ENCODE assay signal across 8 mouse cellular contexts in the genomic region with DNA sequence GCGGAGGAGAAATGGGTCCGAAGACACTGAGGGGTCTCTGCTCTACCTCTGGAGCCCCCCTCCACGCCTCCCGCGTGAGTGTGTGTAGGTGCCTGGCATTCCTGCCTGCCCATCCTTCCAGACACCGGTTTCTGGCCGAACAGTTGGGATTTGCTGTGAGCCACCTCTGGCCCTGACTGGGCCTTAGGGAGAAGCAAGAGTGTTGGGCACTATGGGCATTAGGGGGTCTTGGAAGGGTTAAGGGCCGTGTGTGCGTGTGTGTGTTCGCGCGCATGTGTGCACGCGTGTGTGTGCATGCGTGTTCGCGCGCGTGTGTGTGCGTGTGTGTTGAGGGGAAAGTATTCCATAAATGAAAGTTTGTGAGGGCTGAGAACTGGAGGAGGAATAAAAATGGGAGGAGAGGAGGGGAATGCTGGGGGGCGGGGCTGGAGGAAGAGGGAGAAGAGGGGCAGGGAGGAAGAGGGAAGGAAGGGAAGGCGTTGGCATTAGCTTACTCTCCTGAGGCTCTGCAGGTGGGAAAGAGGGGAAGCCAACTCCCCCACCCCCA. TPM values are rescaled to one million over a fixed set of nuclear protein-coding genes. Genes with fewer than 3 reads are reported as not detected.
DNase-seq lines count a peak whose midpoint lies in the region; ATAC-seq and TF ChIP-seq lines count a peak whose summit lies in the region.

No protein-coding gene starts in this region.

- DNase-seq in lung, postnatal 36 days = no peak
- no peak for DNase-seq in frontal cortex, postnatal 25 days (ENCODE audit: low spot score in 2 of 2)
- no peak for DNase-seq in urinary bladder, postnatal 25 days (ENCODE audit: low spot score)
- DNase-seq in kidney, adult 2 months = no peak

- 12% methylated on average over 21 of the region's 22 CpGs for WGBS in lung, embryonic 16.5 days
- WGBS in forebrain, embryonic 13.5 days = 13% methylated on average over 22 of the region's 22 CpGs
- WGBS in hindbrain, embryonic 16.5 days = 15% methylated on average over 21 of the region's 22 CpGs
- 15% methylated on average over 22 of the region's 22 CpGs for WGBS in neural tube, embryonic 12.5 days
- WGBS in kidney, adult 2 months = 50% methylated on average over 22 of the region's 22 CpGs

- no peak for TF ChIP-seq POLR2A in kidney, adult 2 months (IDR thresholded peaks at IDR 0.05; ENCODE audit: low read depth, low read length)

- no peaks in the 10 kb centered on the region for H3K36me3 ChIP-seq in lung, embryonic 16.5 days (ENCODE audit: control insufficient read depth, insufficient read depth, low read length)
- no peaks in the 10 kb centered on the region for H3K36me3 ChIP-seq in forebrain, embryonic 13.5 days (ENCODE audit: poor library complexity, severe bottlenecking)
- H3K36me3 ChIP-seq in hindbrain, embryonic 16.5 days (ENCODE audit: control insufficient read depth, insufficient read depth, low read length) = no peaks in the 10 kb centered on the region
- H3K36me3 ChIP-seq in neural tube, embryonic 12.5 days = no peaks in the 10 kb centered on the region
- H3K36me3 ChIP-seq in kidney, adult 2 months (ENCODE audit: control insufficient read depth, insufficient read depth, low read length) = no peaks in the 10 kb centered on the region

- no peak for TF ChIP-seq CTCF in kidney, adult 2 months (conservative IDR thresholded peaks at IDR 0.05; ENCODE audit: insufficient read depth, insufficient read length, low read depth, low read length)

- peak overlapping the region; percentile 60 for H3K4me2 ChIP-seq in lung, embryonic 16.5 days (ENCODE audit: low read depth, low read length)
- H3K4me2 ChIP-seq in forebrain, embryonic 13.5 days = peak overlapping the region; percentile 86
- H3K4me2 ChIP-seq in hindbrain, embryonic 16.5 days (ENCODE audit: low read length) = peak overlapping the region; percentile 94
- peak overlapping the region; percentile 64 for H3K4me2 ChIP-seq in neural tube, embryonic 12.5 days (replicated peaks)

- peaks cover 42% of the 10 kb centered on the region for H3K4me1 ChIP-seq in lung, embryonic 16.5 days (replicated peaks; ENCODE audit: control insufficient read depth, insufficient read depth, low read length)
- H3K4me1 ChIP-seq in forebrain, embryonic 13.5 days = peaks cover 78% of the 10 kb centered on the region
- H3K4me1 ChIP-seq in hindbrain, embryonic 16.5 days (ENCODE audit: control insufficient read depth, insufficient read depth, low read depth, low read length) = peaks cover 43% of the 10 kb centered on the region
- H3K4me1 ChIP-seq in neural tube, embryonic 12.5 days = peaks cover 52% of the 10 kb centered on the region
- H3K4me1 ChIP-seq in kidney, adult 2 months (ENCODE audit: control insufficient read depth, insufficient read depth, low read length) = no peaks in the 10 kb centered on the region

- peak overlapping the region; percentile 56; the same call in 1 of the 2 replicates for H3K27ac ChIP-seq in lung, embryonic 16.5 days (ENCODE audit: low read length)
- peak overlapping the region; percentile 80 for H3K27ac ChIP-seq in forebrain, embryonic 13.5 days
- H3K27ac ChIP-seq in hindbrain, embryonic 16.5 days (ENCODE audit: low read depth, low read length) = peak overlapping the region; percentile 93
- no peak overlapping the region for H3K27ac ChIP-seq in neural tube, embryonic 12.5 days
- H3K27ac ChIP-seq in kidney, adult 2 months (ENCODE audit: insufficient read depth, low read depth, low read length) = no peak overlapping the region

- H3K9me3 ChIP-seq in lung, embryonic 16.5 days (ENCODE audit: control insufficient read depth, low read length) = no peaks in the 10 kb centered on the region
- no peaks in the 10 kb centered on the region for H3K9me3 ChIP-seq in forebrain, embryonic 13.5 days (replicated peaks)
- H3K9me3 ChIP-seq in hindbrain, embryonic 16.5 days (ENCODE audit: control insufficient read depth, low read length) = no peaks in the 10 kb centered on the region
- H3K9me3 ChIP-seq in neural tube, embryonic 12.5 days = no peaks in the 10 kb centered on the region

- H3K4me3 ChIP-seq in lung, embryonic 16.5 days (ENCODE audit: low read length) = peak overlapping the region; percentile 41
- peak overlapping the region; percentile 64 for H3K4me3 ChIP-seq in forebrain, embryonic 13.5 days
- H3K4me3 ChIP-seq in hindbrain, embryonic 16.5 days (ENCODE audit: low read length) = peak overlapping the region; percentile 73
- peak overlapping the region; percentile 69 for H3K4me3 ChIP-seq in neural tube, embryonic 12.5 days
- no peak overlapping the region for H3K4me3 ChIP-seq in kidney, adult 2 months (ENCODE audit: insufficient read depth, low read depth, low read length)

- H3K9ac ChIP-seq in lung, embryonic 16.5 days (ENCODE audit: low read length) = peak overlapping the region; percentile 52
- peak overlapping the region; percentile 84 for H3K9ac ChIP-seq in forebrain, embryonic 13.5 days
- peak overlapping the region; percentile 93 for H3K9ac ChIP-seq in hindbrain, embryonic 16.5 days (ENCODE audit: low read depth, low read length)
- H3K9ac ChIP-seq in neural tube, embryonic 12.5 days = peak overlapping the region; percentile 68

- ATAC-seq in lung, embryonic 16.5 days (ENCODE audit: low read depth) = no peak
- ATAC-seq in forebrain, embryonic 13.5 days = no peak
- no peak for ATAC-seq in hindbrain, embryonic 16.5 days
- no peak for ATAC-seq in neural tube, embryonic 12.5 days (ENCODE audit: low FRiP score, low read depth)

- H3K27me3 ChIP-seq in lung, embryonic 16.5 days (ENCODE audit: control insufficient read depth, insufficient read depth, low read depth, low read length) = peaks cover 25% of the 10 kb centered on the region
- H3K27me3 ChIP-seq in forebrain, embryonic 13.5 days = peaks cover 44% of the 10 kb centered on the region
- H3K27me3 ChIP-seq in hindbrain, embryonic 16.5 days (replicated peaks; ENCODE audit: control insufficient read depth, insufficient read depth, low read length) = no peaks in the 10 kb centered on the region
- H3K27me3 ChIP-seq in neural tube, embryonic 12.5 days (replicated peaks) = peaks cover 49% of the 10 kb centered on the region
- no peaks in the 10 kb centered on the region for H3K27me3 ChIP-seq in kidney, adult 2 months (replicated peaks; ENCODE audit: control insufficient read depth, insufficient read depth, low read length)

RNA-seq across cellular contexts. Expression of a gene that starts 2.9 kb away (rescaled TPM):
- 5.1 and 5.5 TPM in 2 replicates for polyA plus RNA-seq in lung, embryonic 16.5 days (2015; fragmentation: Nextera tagmentation; extraction: Ambion mirVana)
- polyA plus RNA-seq in forebrain, embryonic 13.5 days (2015; fragmentation: Nextera tagmentation; extraction: Ambion mirVana) = 59.5 and 78.0 TPM in 2 replicates
- 143 and 146 TPM in 2 replicates for polyA plus RNA-seq in hindbrain, embryonic 16.5 days (2015; fragmentation: Nextera tagmentation; extraction: Ambion mirVana)
- polyA plus RNA-seq in neural tube, embryonic 12.5 days (2016; fragmentation: Nextera tagmentation; extraction: Ambion mirVana) = 40.2 and 47.5 TPM in 2 replicates
- 3.6 and 4.0 TPM in 2 replicates for polyA plus RNA-seq in kidney, adult 2 months (2012; rRNA removed)

RNA-seq across cellular contexts. Expression of a gene that starts 12.1 kb away (rescaled TPM):
- polyA plus RNA-seq in lung, embryonic 16.5 days (2015; fragmentation: Nextera tagmentation; extraction: Ambion mirVana) = 0.20 and 0.49 TPM in 2 replicates
- polyA plus RNA-seq in forebrain, embryonic 13.5 days (2015; fragmentation: Nextera tagmentation; extraction: Ambion mirVana) = 37.0 and 40.8 TPM in 2 replicates
- 57.4 and 58.3 TPM in 2 replicates for polyA plus RNA-seq in hindbrain, embryonic 16.5 days (2015; fragmentation: Nextera tagmentation; extraction: Ambion mirVana)
- 25.6 and 26.2 TPM in 2 replicates for polyA plus RNA-seq in neural tube, embryonic 12.5 days (2016; fragmentation: Nextera tagmentation; extraction: Ambion mirVana)
- polyA plus RNA-seq in kidney, adult 2 months (2012; rRNA removed) = 0.01 and 0.06 TPM in 2 replicates

RNA-seq across cellular contexts. Expression of a gene that starts 23.5 kb away (rescaled TPM):
- 116 and 118 TPM in 2 replicates for polyA plus RNA-seq in lung, embryonic 16.5 days (2015; fragmentation: Nextera tagmentation; extraction: Ambion mirVana)
- polyA plus RNA-seq in forebrain, embryonic 13.5 days (2015; fragmentation: Nextera tagmentation; extraction: Ambion mirVana) = 271 and 296 TPM in 2 replicates
- 419 and 442 TPM in 2 replicates for polyA plus RNA-seq in hindbrain, embryonic 16.5 days (2015; fragmentation: Nextera tagmentation; extraction: Ambion mirVana)
- 213 and 232 TPM in 2 replicates for polyA plus RNA-seq in neural tube, embryonic 12.5 days (2016; fragmentation: Nextera tagmentation; extraction: Ambion mirVana)
- 305 and 325 TPM in 2 replicates for polyA plus RNA-seq in kidney, adult 2 months (2012; rRNA removed)

RNA-seq across cellular contexts. Expression of a gene that starts 35.5 kb away (rescaled TPM):
- 0.15 and 0.29 TPM in 2 replicates for polyA plus RNA-seq in lung, embryonic 16.5 days (2015; fragmentation: Nextera tagmentation; extraction: Ambion mirVana)
- 2.5 and 3.0 TPM in 2 replicates for polyA plus RNA-seq in forebrain, embryonic 13.5 days (2015; fragmentation: Nextera tagmentation; extraction: Ambion mirVana)
- 5.7 and 7.4 TPM in 2 replicates for polyA plus RNA-seq in hindbrain, embryonic 16.5 days (2015; fragmentation: Nextera tagmentation; extraction: Ambion mirVana)
- polyA plus RNA-seq in neural tube, embryonic 12.5 days (2016; fragmentation: Nextera tagmentation; extraction: Ambion mirVana) = 1.5 and 2.0 TPM in 2 replicates
- polyA plus RNA-seq in kidney, adult 2 months (2012; rRNA removed) = 0.08 TPM in 1 of 2 replicates, not detected in the other

RNA-seq across cellular contexts. Expression of a gene that starts 41.1 kb away (rescaled TPM):
- 2.6 and 2.8 TPM in 2 replicates for polyA plus RNA-seq in lung, embryonic 16.5 days (2015; fragmentation: Nextera tagmentation; extraction: Ambion mirVana)
- 0.14 and 0.37 TPM in 2 replicates for polyA plus RNA-seq in forebrain, embryonic 13.5 days (2015; fragmentation: Nextera tagmentation; extraction: Ambion mirVana)
- 0.14 and 0.26 TPM in 2 replicates for polyA plus RNA-seq in hindbrain, embryonic 16.5 days (2015; fragmentation: Nextera tagmentation; extraction: Ambion mirVana)
- 1.5 and 3.0 TPM in 2 replicates for polyA plus RNA-seq in neural tube, embryonic 12.5 days (2016; fragmentation: Nextera tagmentation; extraction: Ambion mirVana)
- polyA plus RNA-seq in kidney, adult 2 months (2012; rRNA removed) = 4.0 and 5.0 TPM in 2 replicates

Comparison
In these comparisons a context has a peak if more than half of its experiments do, and no peak if none do; other contexts are left out.
1. H3K27ac ChIP-seq: peak in lung, embryonic 16.5 days (single experiment), forebrain, embryonic 13.5 days (single experiment) and hindbrain, embryonic 16.5 days (single experiment); none in neural tube, embryonic 12.5 days (single experiment) and kidney, adult 2 months (single experiment).
2. RNA of a gene that starts 12.1 kb away (polyA plus RNA-seq): 57.4 to 58.3 TPM in hindbrain, embryonic 16.5 days, 37.0 to 40.8 TPM in forebrain, embryonic 13.5 days and 25.6 to 26.2 TPM in neural tube, embryonic 12.5 days; 0.20 to 0.49 TPM in lung, embryonic 16.5 days and 0.01 to 0.06 TPM in kidney, adult 2 months; every median in the first group is over 10 times any median in the second.
3. Peak in every context shown above with its lines, with median percentiles within 50 percentile points of each other: H3K4me2 ChIP-seq and H3K9ac ChIP-seq.